Mouse (Mus musculus) midbrain, embryonic 10.5 days (tissue): ENCODE data around the gene Birc7. TPM values are rescaled to one million over a fixed set of nuclear protein-coding genes. Genes with fewer than 3 reads are reported as not detected.

ENCODE experiments used
- DNase-seq: peaks from one replicate; pipeline ENCODE4 v3.0.0-alpha.2; 2017; ENCODE audit warnings: low spot score
- H3K27ac ChIP-seq: fragments of 300-500 bp; sonication (generic); replicated peaks from 2 replicates; pipeline ENCODE4 v1.5.1; 2016; ENCODE audit warnings: mild to moderate bottlenecking
- H3K27me3 ChIP-seq: fragments of 300-500 bp; sonication (generic); 2 replicates; pipeline ENCODE4 v1.6.1; 2016; ENCODE audit warnings: low read depth, mild to moderate bottlenecking; ENCODE audit not compliant: poor library complexity, severe bottlenecking
- H3K36me3 ChIP-seq: fragments of 300-500 bp; sonication (generic); 2 replicates; pipeline ENCODE4 v1.6.1; 2016; ENCODE audit warnings: mild to moderate bottlenecking, moderate library complexity
- H3K4me1 ChIP-seq: fragments of 300-500 bp; sonication (generic); 2 replicates; pipeline ENCODE4 v1.6.1; 2016
- H3K4me3 ChIP-seq: fragments of 300-500 bp; sonication (generic); 2 replicates; pipeline ENCODE4 v1.5.1; 2016; ENCODE audit warnings: mild to moderate bottlenecking, moderate library complexity
- H3K9me3 ChIP-seq: fragments of 300-500 bp; sonication (generic); replicated peaks from 2 replicates; pipeline ENCODE4 v1.6.1; 2016; ENCODE audit warnings: mild to moderate bottlenecking
- WGBS: fragments of 180-500 bp; shearing (Covaris S2); methylation state at CpG from one replicate; pipeline ENCODE4 v1.1.7; 2016; 5-methylcytosine and 5-hydroxymethylcytosine counted together
- polyA plus RNA-seq: library from polyadenylated mRNA; unstranded; fragments of >200 nt; fragmentation: Nextera tagmentation; extraction: Ambion mirVana; gene quantifications from 2 replicates; pipeline ENCODE4 v1.2.1, GENCODE M21; 2016

Gene Birc7
- polyA plus RNA-seq, result 0.48 and 0.56 TPM in 2 replicates

DNA sequence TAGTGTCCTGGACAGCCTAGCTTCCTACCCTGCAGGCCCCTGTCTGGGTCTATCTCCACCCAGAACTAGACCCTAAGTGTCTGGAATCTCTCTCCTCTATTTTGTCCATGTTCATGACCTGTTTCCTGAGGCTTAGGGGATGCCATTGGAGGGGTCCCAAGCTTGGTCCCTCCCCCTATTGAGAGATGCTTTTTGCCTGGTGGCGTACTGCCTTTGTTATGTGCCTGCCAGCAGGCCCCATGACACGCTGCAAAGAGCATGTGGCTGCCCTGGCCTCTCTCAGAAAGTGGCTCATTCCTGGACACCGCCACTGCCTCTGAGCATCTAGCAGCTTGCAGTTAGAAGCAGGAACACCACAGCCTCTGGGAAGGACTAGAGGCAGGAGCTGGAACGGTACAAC is at the start of gene Birc7:
TSS of gene Birc7 (plus strand) at position 301 of the 400 bp plus-strand sequence.
- Histone ChIP-seq H3K4me1 (peaks cover 22% of the 10 kb centered on the region), H3K9me3 (no peaks in the 10 kb centered on the region), H3K27ac (peak within 1 kb of the TSS; percentile 50), H3K4me3 (no peak within 1 kb of the TSS), H3K27me3 (0 out of 2 replicates have a peak, but pooled peaks cover 6% of the 10 kb centered on the region), H3K36me3 (no peaks in the 10 kb centered on the region)
- no peak for DNase-seq
- 49% methylated on average over 4 of the region's 4 CpGs for WGBS

DNA sequence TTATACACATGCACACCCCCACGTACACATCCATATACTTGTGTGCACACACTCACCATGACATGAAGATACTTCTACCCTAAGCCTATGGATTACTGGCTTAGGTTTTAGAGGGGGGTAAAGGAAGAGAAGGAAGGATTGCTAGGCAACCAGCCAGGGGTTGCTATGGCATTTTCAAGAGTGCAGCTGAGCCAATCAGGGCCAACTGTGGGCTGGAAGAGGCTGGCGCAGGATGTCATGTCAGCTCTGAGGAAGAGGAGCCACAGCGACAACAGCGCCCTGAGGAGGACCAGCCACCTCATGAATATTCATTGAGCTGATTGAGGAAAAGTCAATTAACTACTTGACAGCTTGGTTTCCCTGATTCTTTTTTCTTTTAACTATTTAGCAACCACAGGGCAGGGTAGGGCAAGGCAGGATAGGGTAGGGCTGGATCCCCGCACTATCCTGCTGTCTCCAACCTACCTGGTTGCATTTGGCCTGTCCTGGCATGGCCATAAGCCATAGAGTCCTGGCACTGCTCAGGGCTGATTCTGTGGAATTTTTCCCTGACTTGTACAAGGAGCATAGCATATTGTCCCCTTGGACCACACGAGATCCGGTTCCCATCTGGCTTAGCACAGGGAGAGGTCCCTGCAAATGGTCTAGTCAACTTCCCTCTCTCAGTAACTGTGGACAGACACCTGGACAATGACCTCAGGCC is 49.3 kb upstream of the Birc7 start:
- DNase-seq, result peak; percentile 69
- H3K4me3 ChIP-seq, result peak overlapping the region; percentile 5; the same call in 1 of the 2 replicates
- H3K27me3 ChIP-seq, result no peaks in the 10 kb centered on the region
- peaks cover 81% of the 10 kb centered on the region for H3K36me3 ChIP-seq
- WGBS, result 35% methylated on average over 7 of the region's 7 CpGs
- peak overlapping the region; percentile 52; the same call in 1 of the 2 replicates for H3K27ac ChIP-seq
- H3K4me1 ChIP-seq, result peaks cover 44% of the 10 kb centered on the region
- H3K9me3 ChIP-seq, result no peaks in the 10 kb centered on the region

DNA sequence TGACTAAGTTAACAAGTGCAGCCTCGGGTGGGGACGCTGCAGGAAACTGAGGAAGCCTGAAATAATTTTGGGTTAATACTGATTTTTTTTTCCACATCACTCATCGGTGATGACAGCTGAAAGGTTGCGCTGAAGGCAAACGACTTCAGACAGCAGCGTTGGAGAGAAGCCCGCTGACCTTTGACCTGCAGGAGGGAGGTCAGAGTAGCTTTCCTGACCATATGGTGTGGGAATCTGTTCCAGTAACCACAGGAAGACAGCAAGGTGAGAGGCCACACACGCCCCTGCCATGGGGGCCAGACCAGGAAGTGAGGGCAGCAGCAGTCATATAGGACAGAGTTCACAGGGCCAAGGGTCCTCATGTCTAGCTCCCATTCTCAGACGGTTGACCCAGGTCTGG is 47.5 kb upstream of the Birc7 start:
- H3K4me1 ChIP-seq, result peaks cover 60% of the 10 kb centered on the region
- DNase-seq, result no peak
- 72% methylated on average over 9 of the region's 9 CpGs for WGBS

GRCm38 (mm10) chr2:180885270-180885669 is 43.6 kb upstream of the Birc7 start:
- no peak for DNase-seq

More for the DNA sequence above, 47.5 kb upstream of the Birc7 start:
- H3K36me3 ChIP-seq, result peaks cover 91% of the 10 kb centered on the region
- H3K27me3 ChIP-seq, result no peaks in the 10 kb centered on the region
- no peaks in the 10 kb centered on the region for H3K9me3 ChIP-seq
- no peak overlapping the region for H3K27ac ChIP-seq
- H3K4me3 ChIP-seq, result no peak overlapping the region

DNA sequence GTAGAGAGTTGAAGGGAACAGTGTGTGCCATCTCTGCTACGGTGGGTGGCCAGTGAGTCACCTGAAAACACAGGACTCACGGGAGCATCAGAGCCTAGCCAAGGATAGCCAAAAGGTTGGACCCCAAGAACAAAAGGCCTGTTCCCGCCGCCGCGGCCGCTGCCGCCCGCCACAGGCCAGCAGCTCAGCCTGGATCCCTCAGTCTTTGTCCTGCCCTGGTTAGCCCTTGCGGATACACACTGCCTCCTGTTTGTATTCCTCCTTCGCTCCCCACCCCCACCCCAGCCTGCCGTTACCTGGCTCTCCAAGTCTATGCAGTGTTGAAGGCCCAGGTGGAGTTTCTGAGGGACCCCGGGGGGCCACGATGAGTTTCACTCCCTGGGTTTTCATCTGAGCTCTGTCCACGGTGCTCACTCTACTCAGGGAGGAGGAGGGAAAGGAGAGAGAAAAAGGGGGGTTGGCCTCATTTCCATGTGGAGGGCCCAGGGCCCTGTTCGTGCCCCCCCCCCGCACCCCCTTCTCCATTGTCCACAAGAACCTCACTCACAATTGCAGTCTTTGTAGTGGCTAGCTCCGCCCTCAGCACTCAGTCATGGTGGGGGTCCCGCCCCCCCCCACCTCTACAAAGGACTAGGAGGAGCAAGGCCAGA is 39.4 kb upstream of the Birc7 start:
- 2% methylated on average over 19 of the region's 19 CpGs for whole genome bisulfite sequencing
- Histone ChIP-seq H3K9me3 (no peaks in the 10 kb centered on the region), H3K36me3 (peaks cover 32% of the 10 kb centered on the region), H3K27me3 (peaks cover 53% of the 10 kb centered on the region), H3K27ac (peak overlapping the region; percentile 99), H3K4me1 (peaks cover 82% of the 10 kb centered on the region), H3K4me3 (peak overlapping the region; percentile 78)
- DNase-seq, result peak; percentile 85

More at GRCm38 (mm10) chr2:180885270-180885669, 43.6 kb upstream of the Birc7 start:
- peak overlapping the region; percentile 35; the same call in 1 of the 2 replicates for H3K27ac ChIP-seq
- 75% methylated on average over 5 of the region's 5 CpGs for WGBS
- no peak overlapping the region for H3K4me3 ChIP-seq
- peaks cover 12% of the 10 kb centered on the region for H3K27me3 ChIP-seq
- no peaks in the 10 kb centered on the region for H3K9me3 ChIP-seq
- H3K36me3 ChIP-seq, result peaks cover 74% of the 10 kb centered on the region
- peaks cover 75% of the 10 kb centered on the region for H3K4me1 ChIP-seq

GRCm38 (mm10) chr2:180889921-180890280 is 38.9 kb upstream of the Birc7 start:
- no peaks in the 10 kb centered on the region for H3K9me3 ChIP-seq
- peaks cover 27% of the 10 kb centered on the region for H3K36me3 ChIP-seq
- H3K27me3 ChIP-seq, result peaks cover 58% of the 10 kb centered on the region
- DNase-seq, result no peak
- H3K4me3 ChIP-seq, result peak overlapping the region; percentile 78
- 8% methylated on average over 4 of the region's 4 CpGs for WGBS
- peaks cover 85% of the 10 kb centered on the region for H3K4me1 ChIP-seq
- H3K27ac ChIP-seq, result peak overlapping the region; percentile 99

DNA sequence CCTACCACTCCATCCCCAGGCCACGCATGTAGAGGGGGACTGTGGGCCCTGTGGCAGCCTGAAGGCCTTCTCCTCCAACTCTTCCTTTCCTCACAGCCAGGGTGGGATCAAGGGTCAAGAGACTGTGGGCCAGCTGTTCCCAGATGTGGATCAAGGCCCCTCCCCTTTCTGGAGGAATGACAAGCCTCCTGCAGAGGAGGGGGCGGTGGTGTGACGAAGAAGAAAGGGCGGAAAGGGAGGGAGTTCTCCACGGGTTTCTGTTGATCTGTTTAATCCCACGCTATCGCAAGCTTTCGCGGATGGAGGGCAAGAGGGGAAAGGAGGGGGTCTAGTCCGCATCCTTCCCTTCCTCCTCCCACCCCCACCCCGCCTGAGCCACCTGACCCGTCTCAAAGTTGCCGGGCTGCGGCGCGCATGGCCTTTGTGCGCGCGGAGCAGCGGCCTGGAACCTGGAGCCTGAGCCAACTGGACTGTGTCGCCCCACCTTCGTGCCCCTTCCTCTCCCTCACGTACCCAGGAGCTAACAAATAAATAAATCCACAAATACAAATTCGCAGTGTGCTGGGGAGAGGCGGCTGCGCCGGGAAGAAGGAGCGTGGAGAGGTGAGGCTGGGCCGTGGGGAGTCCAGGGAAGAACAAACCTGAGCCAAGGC is 38.3 kb upstream of the Birc7 start:
- peaks cover 85% of the 10 kb centered on the region for H3K4me1 ChIP-seq
- H3K27me3 ChIP-seq, result peaks cover 59% of the 10 kb centered on the region
- peak; percentile 88 for DNase-seq
- H3K36me3 ChIP-seq, result peaks cover 25% of the 10 kb centered on the region
- peak overlapping the region; percentile 99 for H3K27ac ChIP-seq
- H3K9me3 ChIP-seq, result no peaks in the 10 kb centered on the region
- peak overlapping the region; percentile 78 for H3K4me3 ChIP-seq
- under 1% methylated on average over 29 of the region's 29 CpGs for WGBS

- peaks cover 85% of the 10 kb centered on the region for H3K4me1 ChIP-seq
- peak; percentile 69 for DNase-seq
- peak overlapping the region; percentile 99 for H3K27ac ChIP-seq
- peak overlapping the region; percentile 78 for H3K4me3 ChIP-seq
- WGBS, result under 1% methylated on average over 37 of the region's 37 CpGs
- no peaks in the 10 kb centered on the region for H3K9me3 ChIP-seq
- H3K36me3 ChIP-seq, result peaks cover 25% of the 10 kb centered on the region
- peaks cover 59% of the 10 kb centered on the region for H3K27me3 ChIP-seq
These were observed 37.6 kb upstream of the Birc7 start for GRCm38 (mm10) chr2:180891075-180891834.

GRCm38 (mm10) chr2:180891835-180892323 is 36.9 kb upstream of the Birc7 start:
- H3K27me3 ChIP-seq, result peaks cover 59% of the 10 kb centered on the region
- no peaks in the 10 kb centered on the region for H3K9me3 ChIP-seq
- peaks cover 22% of the 10 kb centered on the region for H3K36me3 ChIP-seq
- peak overlapping the region; percentile 78 for H3K4me3 ChIP-seq
- H3K4me1 ChIP-seq, result peaks cover 85% of the 10 kb centered on the region
- DNase-seq, result peak; percentile 68
- peak overlapping the region; percentile 99 for H3K27ac ChIP-seq
- 4% methylated on average over 9 of the region's 9 CpGs for WGBS

- under 1% methylated on average over 97 of the region's 97 CpGs for WGBS
- no peaks in the 10 kb centered on the region for H3K9me3 ChIP-seq
- peaks cover 13% of the 10 kb centered on the region for H3K36me3 ChIP-seq
- peaks cover 83% of the 10 kb centered on the region for H3K4me1 ChIP-seq
- H3K27ac ChIP-seq, result peak overlapping the region; percentile 99
- peak overlapping the region; percentile 78 for H3K4me3 ChIP-seq
- peak; percentile 83 for DNase-seq
- H3K27me3 ChIP-seq, result peaks cover 59% of the 10 kb centered on the region
These were observed 35.8 kb upstream of the Birc7 start for GRCm38 (mm10) chr2:180892841-180893521.

DNA sequence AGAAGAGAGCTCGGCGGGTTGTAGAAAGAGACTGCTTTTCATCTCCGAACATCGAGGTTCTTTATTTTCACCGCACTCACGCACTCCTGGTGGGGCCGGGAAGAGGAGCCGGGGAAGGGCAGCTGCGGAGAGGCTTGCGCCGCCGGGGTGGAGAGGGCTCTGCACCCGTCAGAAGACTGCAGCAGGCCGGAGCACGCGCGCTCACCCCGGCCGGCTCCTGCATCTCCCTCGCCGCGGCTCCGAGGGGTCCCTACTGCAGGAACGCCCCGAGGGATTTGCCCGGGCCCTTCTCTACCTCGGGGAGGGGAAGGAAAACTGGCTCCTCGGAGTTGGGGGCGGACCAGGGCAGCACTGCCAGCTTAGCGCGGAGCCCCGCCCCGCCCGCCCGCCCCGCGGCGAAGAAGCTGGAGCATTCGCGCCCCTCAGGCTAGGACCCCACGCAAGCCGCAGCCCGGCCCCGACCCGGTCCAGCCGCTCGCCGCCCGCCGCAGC is 35.2 kb upstream of the Birc7 start:
- Histone ChIP-seq H3K4me1 (peaks cover 77% of the 10 kb centered on the region), H3K4me3 (peak overlapping the region; percentile 78), H3K9me3 (no peaks in the 10 kb centered on the region), H3K36me3 (peaks cover 13% of the 10 kb centered on the region), H3K27ac (peak overlapping the region; percentile 99), H3K27me3 (peaks cover 59% of the 10 kb centered on the region)
- DNase-seq, result no peak
- under 1% methylated on average over 45 of the region's 50 CpGs for WGBS
